Mouse (Mus musculus) kidney, adult 2 months (tissue): Measurements from ENCODE around the gene Rspo1.

Experiments used
- CTCF ChIP-seq: fragments of 200-500 bp; conservative IDR thresholded peaks from 2 replicates; pipeline ENCODE4 v1.5.1; 2011; ENCODE audit warnings: low read depth, mild to moderate bottlenecking, control low read depth, low read length, moderate library complexity, mixed read lengths; ENCODE audit not compliant: insufficient read depth, insufficient read length
- POLR2A ChIP-seq: fragments of 200-500 bp; IDR thresholded peaks from one replicate; pipeline ENCODE4 v1.6.1; 2011; ENCODE audit warnings: low read depth, low read length, control low read depth

DNA sequence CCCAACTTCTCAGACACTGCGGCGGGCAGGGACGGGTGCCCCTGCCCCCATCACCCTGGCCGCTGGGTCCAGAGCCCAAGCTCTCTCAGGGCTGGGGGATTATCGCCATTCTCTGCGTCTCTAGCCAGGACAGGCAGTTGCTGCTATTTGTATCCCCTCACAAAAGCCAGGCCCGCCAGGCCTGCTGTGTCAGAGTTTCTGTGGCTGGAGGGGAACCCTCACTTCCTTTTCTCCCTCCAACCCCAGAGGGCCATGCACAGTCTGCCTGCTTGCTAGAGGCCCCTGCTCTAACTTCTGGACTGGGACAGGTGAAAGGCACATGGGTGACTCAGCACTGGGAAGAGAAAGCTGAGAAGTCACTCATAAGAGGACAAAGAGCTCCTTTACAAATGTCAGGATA, 4.1 kb downstream of the Rspo1 start:
- no peak for TF ChIP-seq CTCF
- TF ChIP-seq POLR2A = no peak
